Mouse (Mus musculus) frontal cortex, adult (tissue): ENCODE results near the gene BC025920.

Source experiments
- ATAC-seq: cut with Nextera tagmentation; 2 replicates; pipeline ENCODE4 v1.9.2; 2017; ENCODE audit warnings: mild to moderate bottlenecking, moderate library complexity, mixed read lengths; ENCODE audit not compliant: low TSS enrichment

Gene BC025920

GRCm38 (mm10) chr10:81642648-81643448, 36.8 kb downstream of the BC025920 start:
- peak; percentile 13; the same call in 1 of the 2 replicates for ATAC-seq

GRCm38 (mm10) chr10:81643449-81644055, 37.5 kb downstream of the BC025920 start:
- peak; percentile 69 for ATAC-seq

GRCm38 (mm10) chr10:81644162-81644561, 38.1 kb downstream of the BC025920 start:
- ATAC-seq, result no peak

- no peak for ATAC-seq
Observed at GRCm38 (mm10) chr10:81644716-81645115, 38.6 kb downstream of the BC025920 start.

GRCm38 (mm10) chr10:81645391-81645790, 39.3 kb downstream of the BC025920 start:
- ATAC-seq, result no peak

- ATAC-seq, result no peak
Observed at GRCm38 (mm10) chr10:81646015-81646555, 40.0 kb downstream of the BC025920 start.

- ATAC-seq, result peak; percentile 99
Observed at GRCm38 (mm10) chr10:81648803-81649775, 43.0 kb downstream of the BC025920 start, which contains the start of gene Gm10778. Gene Gm10778 (plus strand): TSS chr10:81649059.

GRCm38 (mm10) chr10:81655178-81655577, 49.1 kb downstream of the BC025920 start:
- no peak for ATAC-seq

GRCm38 (mm10) chr10:81656174-81656573, 50.1 kb downstream of the BC025920 start:
- no peak for ATAC-seq
